Mouse (Mus musculus) layer of hippocampus, postnatal 14 days (tissue): Measurements from ENCODE around the gene Pdk3. TPM values are rescaled to one million over a fixed set of nuclear protein-coding genes. Genes with fewer than 3 reads are reported as not detected.

Experiments
- DNase-seq, 2 experiments: peaks; one replicate each; pipeline ENCODE4 v3.0.0; 2021 to 2022; ENCODE audit warnings: low spot score in 2 of 2, mixed read lengths in 1 of 2
- long read RNA-seq, 2 experiments: library from polyadenylated mRNA; stranded (forward); transcript quantifications; one replicate each; pipeline ENCODE4 v2.0.0; 2021
- total RNA-seq, 2 experiments: library from RNA; stranded (reverse); gene quantifications; 2 replicates each; pipeline ENCODE4 v1.2.3; 2021

The Pdk3 gene
- total RNA-seq, result 10 to 100 TPM; 39.1 to 42.5 TPM
- long read RNA-seq, experiment 1, transcript Pdk3-201 (12 exons, 2,115 nt), result major isoform, 40 of 46 reads
- long read RNA-seq, experiment 1, partial matches to known transcripts, result 1 of 46 reads
- long read RNA-seq, experiment 1, other reads (novel, unspliced or antisense), result 5 of 46 reads
- long read RNA-seq, experiment 2, transcript Pdk3-201 (12 exons, 2,115 nt), result major isoform, 47 of 52 reads
- long read RNA-seq, experiment 2, partial matches to known transcripts, result 1 of 52 reads
- long read RNA-seq, experiment 2, other reads (novel, unspliced or antisense), result 4 of 52 reads

- DNase-seq, result peak; percentile 65 to 80
Observed at GRCm38 (mm10) chrX:93831561-93832336, at the start of gene Pdk3. Gene Pdk3 (minus strand): TSS chrX:93832201.

- DNase-seq, result no peak
Observed at GRCm38 (mm10) chrX:93877634-93878016, 45.6 kb upstream of the Pdk3 start.

GRCm38 (mm10) chrX:93876981-93877633, 45.1 kb upstream of the Pdk3 start:
- DNase-seq, result no peak

- DNase-seq, result no peak
Observed at GRCm38 (mm10) chrX:93863393-93863792, 31.4 kb upstream of the Pdk3 start.

- no peak for DNase-seq
Observed at GRCm38 (mm10) chrX:93862525-93863086, 30.6 kb upstream of the Pdk3 start.

- no peak for DNase-seq
Observed at GRCm38 (mm10) chrX:93857756-93858155, 25.8 kb upstream of the Pdk3 start.

- no peak for DNase-seq
Observed at GRCm38 (mm10) chrX:93832337-93832884, 410 bp upstream of the Pdk3 start.

GRCm38 (mm10) chrX:93825787-93826186, 6.2 kb downstream of the Pdk3 start:
- no peak for DNase-seq

- DNase-seq, result no peak
Observed at GRCm38 (mm10) chrX:93808040-93808439, 24.0 kb downstream of the Pdk3 start.

- peak in 1 of 2 experiments; percentile 2 for DNase-seq
Observed at GRCm38 (mm10) chrX:93793168-93793567, 38.8 kb downstream of the Pdk3 start.

- no peak for DNase-seq
Observed at GRCm38 (mm10) chrX:93789562-93789961, 42.4 kb downstream of the Pdk3 start.

- no peak for DNase-seq
Observed at GRCm38 (mm10) chrX:93760770-93761169, 71.2 kb downstream of the Pdk3 start.

- no peak for DNase-seq
Observed at GRCm38 (mm10) chrX:93756867-93757455, 75.0 kb downstream of the Pdk3 start.

- DNase-seq, result peak in 1 of 2 experiments; percentile 6
Observed at GRCm38 (mm10) chrX:93755210-93755842, 76.7 kb downstream of the Pdk3 start.

- no peak for DNase-seq
Observed at GRCm38 (mm10) chrX:93750566-93750965, 81.4 kb downstream of the Pdk3 start.

GRCm38 (mm10) chrX:93749165-93749564, 82.8 kb downstream of the Pdk3 start:
- no peak for DNase-seq

GRCm38 (mm10) chrX:93732975-93733748, 98.8 kb downstream of the Pdk3 start:
- no peak for DNase-seq

GRCm38 (mm10) chrX:93732407-93732806, 99.6 kb downstream of the Pdk3 start:
- no peak for DNase-seq

- no peak for DNase-seq
Observed at GRCm38 (mm10) chrX:93730854-93731253, 101.1 kb downstream of the Pdk3 start.

- no peak for DNase-seq
Observed at GRCm38 (mm10) chrX:93729529-93729928, 102.5 kb downstream of the Pdk3 start.
